Mouse (Mus musculus) retina, postnatal 1 day (tissue): ENCODE results near the gene Tns3.

Source experiments
- DNase-seq: peaks from one replicate; pipeline ENCODE4 v3.0.0-alpha.2; 2012

Gene Tns3

DNA sequence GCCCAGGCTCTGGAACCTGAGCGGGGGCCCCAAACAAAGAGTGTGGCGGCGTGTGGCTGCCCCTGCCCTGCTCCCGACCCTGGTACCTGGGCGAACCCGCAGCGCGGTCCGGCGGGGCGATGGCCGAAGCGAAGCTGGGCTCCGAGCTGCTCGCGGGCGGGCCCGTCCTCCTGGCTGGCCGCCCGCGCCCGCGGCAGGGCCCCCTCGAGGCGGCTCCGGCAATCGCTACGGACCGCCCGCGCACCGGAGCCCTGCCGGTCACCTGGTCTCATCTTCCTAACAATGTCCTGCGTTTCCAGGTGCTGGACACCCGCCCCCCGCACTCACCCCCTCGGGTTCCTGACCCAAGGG, at the start of gene Tns3:
TSS of gene Tns3 (minus strand) at position 143 of the 351 bp plus-strand sequence.
- DNase-seq: peak; percentile 63

DNA sequence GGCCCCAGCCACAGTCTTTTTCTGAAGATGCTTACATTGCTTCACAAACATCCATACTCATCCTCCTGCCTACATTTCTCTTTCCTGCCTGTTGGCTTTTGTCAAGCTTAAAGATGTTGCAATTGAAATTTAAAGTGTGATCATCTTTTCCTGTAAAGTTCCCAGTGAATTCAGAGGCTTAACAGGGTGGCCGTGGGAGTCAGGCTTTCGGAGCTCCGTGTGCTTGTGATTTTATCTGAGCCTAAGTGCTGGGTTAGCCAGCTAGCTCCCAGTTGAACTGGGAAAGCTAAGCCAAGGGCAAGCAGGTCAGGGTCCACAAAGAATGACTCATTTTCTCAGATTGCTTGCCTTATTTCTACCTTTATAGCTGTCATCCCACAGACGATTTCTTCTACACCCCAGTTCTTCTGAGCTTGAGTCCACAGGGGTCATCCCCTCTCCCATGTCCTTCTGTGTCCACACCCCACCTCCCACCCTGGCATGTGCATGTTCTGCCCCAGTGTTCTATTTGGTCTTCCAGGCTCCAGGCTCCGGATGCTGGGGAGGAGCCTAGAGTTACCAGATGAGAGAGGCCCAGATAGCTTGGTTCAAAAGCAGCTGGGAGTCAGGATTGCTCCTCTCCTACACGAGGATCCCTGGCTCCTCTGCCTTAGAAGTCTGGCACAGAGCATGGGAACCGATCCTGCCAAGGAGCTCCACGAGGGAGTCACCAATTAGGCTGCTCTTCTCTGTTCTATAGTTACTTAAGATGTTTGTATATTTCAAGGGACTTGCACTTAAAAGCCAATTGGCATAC, 42.1 kb upstream of the Tns3 start:
- DNase-seq: no peak

DNA sequence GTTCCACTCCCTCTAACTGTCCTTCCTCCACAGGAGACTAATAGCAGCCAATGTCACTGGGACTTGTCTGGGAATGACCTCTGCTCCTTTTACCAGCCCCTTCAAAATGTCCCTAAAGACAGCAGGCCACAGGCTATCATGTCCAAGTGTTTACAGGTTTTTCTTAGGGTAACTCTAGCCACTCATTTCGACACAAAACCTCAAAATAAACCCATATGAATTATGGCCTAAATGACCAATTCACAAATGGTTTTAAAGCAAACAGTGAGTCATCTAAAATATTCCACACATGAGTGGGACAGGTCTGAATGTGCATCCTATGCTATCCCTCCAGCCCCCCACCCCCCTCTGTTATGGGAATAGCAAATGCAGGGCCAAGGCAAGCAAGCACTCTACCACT, 40.8 kb upstream of the Tns3 start:
- DNase-seq: no peak

DNA sequence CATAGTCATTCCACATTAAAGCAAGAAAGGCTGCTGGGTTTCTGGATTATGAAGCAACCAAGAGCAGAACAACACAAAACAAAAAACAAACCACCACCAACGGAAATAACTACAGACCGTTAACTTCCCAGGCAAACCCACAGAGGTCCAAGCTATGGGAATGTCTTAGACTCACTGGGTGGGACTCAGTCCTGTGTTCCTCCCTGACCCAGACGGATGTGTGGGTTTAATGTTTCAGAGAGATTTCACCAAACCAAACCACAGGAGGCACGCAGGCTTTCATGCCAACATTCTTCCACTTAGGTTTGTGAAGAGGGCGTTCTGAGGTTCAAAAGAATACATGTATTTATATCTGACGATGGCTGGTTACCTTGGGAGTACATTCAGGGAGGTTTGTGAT, 39.5 kb upstream of the Tns3 start:
- no peak for DNase-seq

DNA sequence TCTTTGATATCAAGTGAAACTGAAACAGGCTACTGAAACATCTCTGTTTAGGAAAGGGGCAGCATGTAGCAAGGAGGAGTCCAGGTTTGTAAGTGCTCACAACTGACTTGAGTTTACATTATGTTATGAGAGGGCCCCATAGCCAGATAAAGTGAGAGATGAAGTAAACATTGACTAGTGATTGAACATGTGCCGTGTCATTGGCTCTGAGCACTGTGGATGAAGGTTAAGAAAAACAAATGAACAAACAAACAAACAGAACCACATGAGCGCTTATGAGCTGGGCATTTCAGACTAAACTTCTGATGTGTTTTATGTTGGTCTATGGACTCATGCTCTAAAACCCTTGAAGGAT, 38.2 kb upstream of the Tns3 start:
- no peak for DNase-seq

DNA sequence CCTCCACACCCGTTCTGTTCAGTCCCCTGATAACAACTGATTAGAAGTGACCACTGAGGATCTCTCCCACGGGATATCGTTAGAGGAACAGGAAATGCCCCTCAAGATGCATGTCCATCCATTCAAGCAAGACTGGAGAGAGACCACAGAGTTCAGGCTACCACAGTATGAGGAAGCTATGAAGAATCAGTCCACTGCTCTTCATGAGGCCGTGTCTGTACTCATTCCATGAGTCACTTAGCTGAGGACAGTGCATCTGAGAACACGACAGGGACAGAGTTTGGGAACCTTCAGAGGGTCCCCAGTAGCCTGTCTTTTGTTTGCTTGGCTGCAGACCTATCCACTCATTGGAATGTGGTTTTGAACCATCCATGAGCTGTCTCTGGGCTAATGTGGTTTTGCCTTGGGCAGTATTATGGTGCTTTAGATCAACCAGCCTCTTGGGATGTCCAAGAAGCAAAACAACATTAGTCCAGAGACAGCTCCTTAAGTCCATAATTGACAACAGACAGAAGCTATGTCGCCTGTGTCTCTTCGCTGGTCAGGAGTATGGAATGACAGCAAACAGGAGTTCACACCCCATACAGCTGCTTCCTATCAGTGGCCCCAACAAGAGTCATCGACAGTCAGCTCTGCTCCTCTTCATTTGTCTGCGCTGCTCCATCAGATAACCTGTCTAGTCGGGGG, 37.7 kb upstream of the Tns3 start:
- no peak for DNase-seq

DNA sequence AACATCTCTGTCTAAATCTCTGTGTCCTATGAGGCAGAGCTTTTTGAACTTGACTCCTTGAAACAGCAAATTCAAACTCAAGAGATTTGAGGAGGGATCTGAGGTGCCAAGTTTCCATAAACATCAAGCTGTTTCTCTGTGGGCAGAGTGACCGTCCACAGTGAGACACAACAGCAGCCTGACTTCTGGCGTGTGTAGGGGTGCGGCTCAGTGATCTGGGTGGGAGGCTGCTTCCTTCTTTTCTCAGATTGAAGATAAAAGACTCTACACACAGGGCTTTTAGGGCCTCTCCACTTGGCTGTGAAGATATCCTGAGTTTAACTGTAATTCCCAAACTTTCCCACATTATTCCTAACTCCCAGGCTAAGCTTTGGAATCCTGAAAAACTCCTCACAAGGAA, 37.1 kb upstream of the Tns3 start:
- DNase-seq: no peak

DNA sequence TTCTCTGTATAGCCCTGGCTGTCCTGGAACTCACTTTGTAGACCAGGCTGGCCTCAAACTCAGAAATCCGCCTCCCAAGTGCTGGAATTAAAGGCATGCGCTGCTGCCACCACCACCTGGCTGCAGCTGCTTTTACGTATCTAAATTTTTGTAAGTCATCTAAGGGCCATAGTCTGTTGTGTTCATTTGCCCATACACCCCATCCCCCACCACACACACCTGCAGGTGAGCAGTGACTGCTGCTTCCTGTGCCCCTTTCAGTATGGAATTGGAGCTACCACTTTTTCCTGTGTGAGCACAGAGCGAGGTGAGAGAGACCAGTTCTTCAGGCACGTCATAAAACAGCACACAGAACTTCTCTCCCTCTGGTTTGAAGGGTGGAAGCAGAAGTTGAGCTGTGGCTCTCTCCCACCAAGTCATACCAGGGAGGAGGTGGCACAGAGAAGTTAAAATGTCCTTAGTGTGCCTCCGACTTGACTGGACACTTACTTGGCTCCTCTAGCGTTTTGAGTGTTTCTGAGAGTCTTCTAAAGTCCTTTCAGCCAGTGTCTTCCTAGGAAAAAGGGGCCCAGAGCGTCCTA, 36.4 kb upstream of the Tns3 start:
- DNase-seq: no peak

DNA sequence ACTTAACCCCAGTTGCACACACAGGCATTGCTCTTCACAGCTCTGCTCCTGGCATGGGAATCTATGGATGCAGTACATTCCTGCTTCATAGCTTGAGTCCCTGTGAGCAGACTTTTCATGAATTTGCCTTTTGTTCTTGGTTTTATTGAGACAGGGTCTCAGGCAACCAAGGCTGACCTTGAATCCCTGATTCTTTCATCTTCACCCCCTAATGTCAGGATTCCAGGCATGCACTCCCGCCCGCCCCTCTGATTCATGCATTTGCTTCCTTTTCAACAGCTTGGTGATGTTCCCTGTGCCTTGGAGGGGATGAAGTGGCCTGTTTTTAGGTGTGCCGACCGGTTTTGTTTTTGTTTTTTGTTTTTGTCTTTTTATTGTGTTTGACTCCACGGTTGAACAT, 35.4 kb upstream of the Tns3 start:
- DNase-seq: no peak

DNA sequence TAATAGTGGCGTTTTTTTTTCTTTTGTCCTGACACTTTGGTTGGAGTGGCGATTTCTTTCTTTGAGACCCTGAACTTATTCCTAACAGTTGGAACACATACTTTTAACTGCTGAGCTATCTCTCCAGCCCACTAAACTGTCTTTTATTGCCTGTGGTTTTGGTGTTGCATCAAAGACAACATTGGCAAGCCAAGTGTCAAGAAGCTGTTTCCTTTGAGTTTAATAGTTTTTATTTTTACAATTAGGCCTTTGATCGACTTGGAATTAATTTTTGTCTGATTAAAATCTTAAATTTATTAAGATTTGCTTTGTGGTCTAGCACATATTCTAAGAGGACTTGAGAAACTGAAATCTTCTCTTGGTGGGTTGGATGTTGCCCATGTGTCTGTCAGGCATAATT, 33.3 kb upstream of the Tns3 start:
- DNase-seq: no peak

DNA sequence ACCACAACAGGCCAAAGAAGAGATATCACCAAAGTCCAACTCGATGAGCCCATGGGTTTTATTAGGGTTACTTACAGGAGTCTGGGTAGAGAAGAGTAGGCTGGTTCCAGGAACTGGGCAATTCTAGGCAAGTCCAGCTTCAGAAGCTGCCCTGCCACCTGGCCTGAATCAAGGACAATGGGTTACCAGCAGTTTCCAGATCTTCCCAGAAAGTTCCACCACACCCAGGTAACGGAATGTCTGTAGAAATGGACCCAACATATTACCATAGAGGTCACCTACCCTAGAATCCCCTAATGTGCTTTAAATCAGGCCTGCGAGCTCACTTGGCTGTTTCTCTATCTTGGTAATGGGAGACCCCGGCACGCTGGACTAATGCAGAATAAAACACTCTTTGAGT, 29.8 kb upstream of the Tns3 start:
- DNase-seq: no peak

DNA sequence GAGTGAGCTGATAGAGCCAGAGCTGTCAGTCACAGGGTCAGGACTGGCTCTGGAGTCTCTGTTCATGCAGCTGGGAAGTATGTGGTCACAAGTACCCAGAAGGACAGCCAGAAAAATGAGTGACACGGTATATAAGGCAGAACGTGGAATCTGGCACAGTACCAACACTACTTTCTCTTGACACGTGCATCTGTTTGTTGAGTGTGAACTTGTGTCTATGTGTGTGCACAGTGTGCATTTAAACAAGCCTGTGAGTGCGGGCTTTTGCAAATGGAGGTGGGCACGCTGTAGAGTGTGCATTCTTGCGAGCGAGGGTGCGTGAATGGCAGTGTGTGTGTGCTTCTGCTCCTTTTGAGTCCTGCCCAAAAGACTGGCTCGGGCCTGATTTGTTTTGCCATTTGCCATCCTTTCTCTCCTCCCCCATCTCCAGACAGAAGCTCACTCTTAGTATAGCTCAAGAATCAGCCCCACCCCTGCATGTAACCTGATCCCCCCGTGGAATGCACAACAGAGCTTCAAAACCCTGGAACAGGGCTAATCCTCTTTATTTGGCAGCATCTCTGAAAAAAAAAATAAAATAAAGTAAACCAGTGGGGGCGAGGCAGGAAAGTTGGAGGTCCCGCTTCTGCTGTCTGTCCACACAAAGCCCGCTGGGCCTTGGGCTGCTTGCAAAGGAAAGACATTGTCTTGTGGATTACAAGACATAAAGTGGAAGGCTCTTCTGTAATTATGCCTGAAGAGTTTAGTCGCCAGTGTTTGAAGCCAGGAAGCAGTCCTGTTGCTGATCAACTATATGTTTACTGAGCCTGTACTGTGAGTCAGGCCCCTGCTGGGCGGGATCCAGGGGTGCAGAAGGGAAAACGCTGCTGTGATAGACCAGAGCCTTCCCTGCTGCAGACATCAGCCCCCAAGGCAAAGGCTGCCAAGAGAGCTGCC, 28.5 kb upstream of the Tns3 start:
- DNase-seq: peak; percentile 50

DNA sequence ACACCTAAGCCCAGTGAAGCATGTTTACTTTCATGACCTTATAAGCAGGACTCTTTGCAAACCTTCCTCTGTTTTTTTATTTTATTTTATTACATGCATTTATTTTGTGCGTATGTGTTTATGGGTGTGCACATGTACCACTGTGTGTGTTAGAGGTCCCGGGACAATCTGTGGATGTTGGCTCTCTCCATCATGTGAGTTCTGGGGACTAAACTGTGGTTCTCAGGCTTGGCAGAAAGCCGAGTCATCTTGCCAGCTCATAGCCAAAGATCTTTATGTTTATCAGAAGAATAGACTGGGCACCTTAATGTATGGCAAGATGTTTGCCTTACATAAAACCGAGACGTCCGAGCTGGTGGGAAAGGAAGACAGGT, 27.8 kb upstream of the Tns3 start:
- DNase-seq: no peak

DNA sequence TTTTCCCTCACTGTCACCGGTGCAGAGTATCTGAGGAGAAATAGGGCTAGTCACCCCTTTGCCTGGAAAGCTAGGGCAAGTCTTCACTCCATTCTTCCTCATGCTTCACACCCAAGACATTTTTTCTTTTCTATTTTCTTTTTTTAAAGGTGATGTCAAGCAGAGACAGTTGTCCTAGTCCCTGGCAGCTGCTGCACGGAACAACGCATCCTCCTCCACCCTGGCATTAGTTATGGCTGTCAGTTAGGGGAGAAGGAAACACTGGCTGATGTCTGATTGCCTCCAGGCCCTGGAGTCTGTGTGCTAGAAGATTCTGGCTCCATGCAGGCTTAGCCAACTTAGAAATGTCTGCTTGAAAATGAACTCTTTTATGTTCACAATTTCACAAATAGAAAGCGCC, 27.3 kb upstream of the Tns3 start:
- DNase-seq: peak; percentile 16

DNA sequence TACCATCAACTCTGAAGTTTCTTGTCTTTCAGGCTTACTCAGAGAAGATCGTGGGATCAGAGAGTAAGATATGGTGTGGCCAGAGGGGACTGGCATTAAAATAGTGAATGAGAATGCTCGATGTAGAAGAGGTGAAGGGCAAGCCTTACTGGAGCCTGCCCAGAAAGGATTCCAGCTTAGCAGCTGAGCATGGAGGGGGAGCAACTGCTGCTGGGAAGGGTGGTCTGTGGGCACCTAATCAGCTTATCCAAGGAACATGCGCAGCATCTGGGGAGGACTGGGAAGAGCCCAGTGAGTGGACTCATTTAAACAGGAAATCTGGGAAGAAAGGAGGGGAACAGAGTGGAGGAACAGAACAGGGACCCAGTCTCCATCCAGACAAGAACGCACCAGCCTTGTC, 26.3 kb upstream of the Tns3 start:
- DNase-seq: peak; percentile 37

DNA sequence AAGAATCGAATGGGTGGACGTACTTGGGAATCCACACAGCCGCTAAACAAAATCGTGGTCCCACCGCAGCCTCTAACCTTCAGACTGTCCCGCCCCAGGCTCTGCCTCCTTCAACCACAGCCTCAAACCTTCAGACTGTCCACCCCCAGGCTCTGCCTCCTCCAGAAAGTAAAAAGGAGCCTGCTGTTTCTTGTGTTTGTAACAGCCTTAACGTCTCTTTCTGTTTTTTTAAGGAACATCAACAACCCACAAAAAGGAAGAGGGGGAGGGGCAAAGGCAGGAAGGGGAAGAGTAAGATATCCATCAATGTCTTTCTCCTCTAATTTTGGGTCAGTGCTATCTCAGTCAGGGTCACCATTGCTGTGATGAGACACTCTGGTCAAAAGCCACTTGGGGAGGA, 25.2 kb upstream of the Tns3 start:
- no peak for DNase-seq

DNA sequence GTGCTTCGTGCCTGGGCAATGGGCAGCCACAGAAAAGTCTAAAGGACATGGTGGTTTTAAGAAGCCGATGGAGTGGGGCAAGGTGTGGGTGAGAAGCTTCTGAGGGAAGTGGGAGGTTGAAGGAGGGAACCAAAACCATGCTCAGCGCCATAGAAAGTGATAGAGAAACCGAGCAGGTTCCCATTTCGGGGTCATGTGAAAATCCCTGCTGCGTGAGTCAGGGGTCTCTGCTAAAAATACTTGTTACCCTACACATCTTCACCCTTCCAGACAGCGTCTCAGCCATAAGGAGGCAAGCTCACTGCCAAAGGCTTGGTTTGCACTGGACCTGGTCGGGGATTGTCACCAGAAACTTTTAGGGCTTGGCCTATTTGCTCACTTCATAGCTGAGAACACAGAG, 24.6 kb upstream of the Tns3 start:
- no peak for DNase-seq

DNA sequence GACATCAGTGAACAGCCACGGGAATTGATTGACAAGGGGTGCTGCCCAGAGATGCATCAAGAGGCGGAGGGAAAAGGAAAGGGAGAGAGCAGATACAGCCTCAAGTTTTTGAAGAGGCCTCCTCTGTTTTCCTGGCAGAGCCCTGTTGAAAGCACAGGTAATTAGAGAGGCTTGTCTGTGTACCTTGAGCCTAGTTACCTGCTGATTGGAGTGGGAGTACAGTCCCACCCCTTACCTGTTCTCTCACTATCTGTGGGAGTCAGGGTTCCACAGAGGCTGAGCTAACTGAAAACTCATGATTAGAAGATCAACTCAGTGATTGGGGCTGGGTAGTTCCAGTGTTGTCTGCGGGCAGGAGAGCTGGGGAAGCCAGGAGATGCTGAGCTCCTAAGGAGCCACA, 22.2 kb upstream of the Tns3 start:
- no peak for DNase-seq

DNA sequence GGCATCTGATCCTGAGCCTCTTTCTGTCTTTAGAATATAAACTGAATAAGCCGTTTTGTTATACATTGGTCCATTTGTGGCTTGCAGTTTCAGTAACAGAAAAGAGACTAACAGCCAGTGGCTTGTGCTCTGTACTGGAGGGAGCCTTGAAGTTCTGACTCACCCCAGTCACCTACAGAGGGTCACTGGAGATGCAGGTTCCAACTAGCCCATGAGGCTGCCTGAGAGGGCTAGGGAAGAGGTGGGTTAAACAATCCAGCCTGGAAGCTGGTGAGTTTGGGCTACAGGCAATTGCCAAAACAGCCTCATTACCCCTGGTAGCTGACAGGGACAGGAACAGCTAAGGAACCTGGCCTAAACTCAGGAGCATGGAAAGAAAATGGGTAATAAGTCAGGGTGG, 21.7 kb upstream of the Tns3 start:
- no peak for DNase-seq

DNA sequence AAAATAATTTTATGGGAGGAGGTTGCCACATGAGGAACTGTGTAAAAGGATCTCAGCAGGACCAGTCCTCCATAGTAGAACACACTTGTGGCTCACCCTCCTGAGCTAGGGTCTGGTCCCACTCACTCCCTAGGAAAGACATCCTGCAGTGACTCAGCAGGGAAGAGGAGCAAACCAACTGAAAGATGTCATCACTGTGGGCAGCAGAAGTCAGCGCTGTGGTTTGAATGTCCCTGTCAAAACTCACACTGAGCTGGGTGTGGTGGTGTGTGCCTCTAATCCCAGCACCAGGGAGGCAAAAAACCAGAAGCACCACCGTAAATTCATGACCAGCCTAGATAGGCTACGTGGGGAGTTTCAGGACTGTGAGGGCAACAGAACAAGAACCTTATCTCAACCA, 20.9 kb upstream of the Tns3 start:
- DNase-seq: no peak

DNA sequence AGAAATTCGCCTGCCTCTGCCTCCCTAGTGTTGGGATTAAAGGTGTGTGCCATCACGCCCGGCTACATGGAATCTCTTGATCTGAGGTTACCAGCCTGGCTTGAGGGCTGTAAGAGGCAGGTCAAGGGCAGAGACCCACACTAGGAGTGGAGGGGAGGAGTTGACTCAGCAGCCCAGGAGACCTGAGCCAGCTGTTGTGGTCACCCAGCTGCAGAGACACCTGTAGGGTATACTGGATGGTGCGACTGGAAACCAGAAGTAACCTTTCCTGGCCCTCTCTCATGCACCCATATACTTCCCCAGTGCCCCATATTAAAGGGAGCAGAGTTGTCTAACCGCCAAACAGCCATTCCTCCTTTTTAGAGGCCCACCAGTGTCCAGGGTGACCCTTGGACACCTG, 19.9 kb upstream of the Tns3 start:
- DNase-seq: no peak

DNA sequence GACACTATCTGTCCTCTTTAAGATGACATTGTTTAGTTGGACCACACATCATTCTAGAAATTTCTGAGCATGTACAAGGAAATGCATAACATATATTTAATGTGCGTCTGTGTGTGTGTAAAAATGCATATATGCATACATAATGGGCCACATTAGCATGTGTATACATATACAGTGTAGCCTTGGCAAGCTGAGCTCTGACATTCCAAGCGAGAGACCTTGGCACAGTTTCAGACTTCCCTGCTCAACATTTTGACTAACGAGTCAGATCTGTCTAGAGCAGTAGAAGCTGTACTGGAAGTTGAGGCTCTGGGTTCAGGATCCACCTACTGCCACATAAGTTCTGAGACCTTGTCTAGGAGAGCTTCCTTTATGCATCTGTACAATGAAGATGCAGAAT, 17.0 kb upstream of the Tns3 start:
- no peak for DNase-seq

DNA sequence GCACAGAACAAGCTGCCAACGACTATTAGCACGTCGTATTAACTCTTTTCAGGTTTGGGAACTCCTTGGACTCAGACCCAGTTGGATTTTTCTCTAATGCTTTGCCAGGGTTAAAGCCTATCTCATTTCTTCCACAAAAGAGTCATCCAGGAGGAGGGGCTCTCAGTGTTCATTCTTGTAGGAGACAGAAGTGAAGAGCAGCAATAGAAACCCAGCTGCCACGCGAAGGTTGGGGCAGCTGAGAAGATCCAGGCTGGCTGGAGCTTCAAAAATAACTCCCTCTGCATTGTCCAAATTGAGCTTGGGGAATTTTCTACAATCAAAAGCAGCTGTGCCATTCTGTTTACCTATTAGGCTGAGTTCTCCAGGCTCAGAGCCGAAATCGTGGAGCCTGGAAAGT, 16.3 kb upstream of the Tns3 start:
- no peak for DNase-seq

DNA sequence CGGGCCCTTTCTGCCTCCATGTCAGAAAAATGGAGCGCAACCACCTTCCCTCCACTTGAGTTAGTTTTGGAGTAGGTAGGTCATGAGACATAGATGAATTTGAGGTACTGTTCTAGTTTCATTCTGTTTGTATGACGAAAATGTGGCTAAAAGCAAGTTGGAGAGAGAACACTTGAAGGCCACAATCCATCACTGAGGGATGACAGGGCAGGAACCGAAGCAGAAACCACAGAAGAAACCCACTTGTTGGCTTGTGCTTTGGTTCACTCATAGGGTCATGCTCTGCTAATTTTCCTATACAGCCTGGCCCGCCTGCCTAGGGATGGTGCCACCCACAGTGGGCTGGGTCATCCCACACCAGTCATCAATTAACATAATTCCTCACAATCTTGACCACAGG, 14.9 kb upstream of the Tns3 start:
- DNase-seq: no peak
